Mouse (Mus musculus) thymus, postnatal 36 days (tissue): ENCODE results near the gene Nek8.
"Not testable (repeated sequence)": the region's sequence is repeated elsewhere in the genome, so short reads cannot be mapped to it uniquely, and the experiment has no call there.

ENCODE experiments used
- DNase-seq, 2 experiments: peaks; one replicate each; pipeline ENCODE4 v3.0.0; 2022; ENCODE audit warnings: mixed read lengths in 2 of 2

The Nek8 gene

DNA sequence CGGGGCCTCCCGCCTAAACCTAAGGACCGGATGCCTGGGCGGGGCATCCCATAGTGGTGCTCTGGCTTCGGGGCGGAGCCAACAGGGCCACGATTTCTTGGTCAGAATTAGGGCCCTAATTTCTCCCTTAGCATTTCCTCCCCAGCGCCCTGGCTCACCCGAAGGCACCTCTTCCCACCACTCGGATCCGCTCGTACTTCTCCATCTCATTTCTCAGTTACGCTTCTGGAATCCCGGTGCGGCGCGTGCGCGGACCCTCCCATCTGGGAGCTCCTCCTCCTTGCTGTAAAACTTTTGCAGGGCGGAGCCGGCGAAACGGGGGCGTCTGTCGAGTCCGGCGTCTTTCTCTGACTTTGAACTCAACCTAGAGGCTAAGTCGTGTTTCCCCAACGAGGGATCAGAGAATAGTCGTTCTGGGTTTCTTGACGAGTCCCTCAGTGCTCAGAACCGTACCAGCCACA lies at the start of gene Nek8, which contains the start of gene Tlcd1:
TSS of gene Nek8 (minus strand) at position 274 of the 461 bp plus-strand sequence.
TSS of gene Tlcd1 (plus strand) at position 310 of the 461 bp plus-strand sequence.
- peak; percentile 95 to 96 for DNase-seq

- no peak for DNase-seq
Measured at GRCm38 (mm10) chr11:78223586-78223985, 47.1 kb upstream of the Nek8 start.

GRCm38 (mm10) chr11:78215709-78216317 lies 39.3 kb upstream of the Nek8 start:
- peak; percentile 35 to 41 for DNase-seq

GRCm38 (mm10) chr11:78213086-78213817 lies 36.8 kb upstream of the Nek8 start:
- DNase-seq = peak in 1 of 2 experiments; percentile 9

DNA sequence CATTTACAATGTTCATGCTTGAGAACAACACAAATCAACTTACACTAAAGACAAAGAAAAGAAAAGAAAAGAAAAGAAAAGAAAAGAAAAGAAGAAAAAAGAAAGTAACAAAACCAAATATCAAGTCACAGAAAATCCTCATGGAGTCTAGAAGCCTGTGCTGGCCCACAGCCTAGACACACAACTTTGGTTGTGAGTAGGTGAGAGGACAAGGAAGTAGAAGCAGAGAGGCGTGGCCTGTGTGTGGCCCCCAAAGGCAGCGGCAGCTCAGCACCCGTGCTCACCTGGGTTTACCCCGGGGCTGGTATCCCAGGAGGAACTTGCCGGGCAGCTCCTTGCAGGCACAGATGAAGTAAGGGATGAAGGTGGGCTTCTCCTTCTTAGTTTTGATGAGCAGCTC lies 35.0 kb upstream of the Nek8 start:
- DNase-seq = no peak

- no peak for DNase-seq
Measured at GRCm38 (mm10) chr11:78210615-78211014, 34.1 kb upstream of the Nek8 start.

- no peak for DNase-seq
Measured at GRCm38 (mm10) chr11:78209886-78210285, 33.4 kb upstream of the Nek8 start.

GRCm38 (mm10) chr11:78207190-78207589 lies 30.7 kb upstream of the Nek8 start:
- DNase-seq = no peak

- DNase-seq = no peak
Measured at GRCm38 (mm10) chr11:78205361-78206206, 29.1 kb upstream of the Nek8 start.

DNA sequence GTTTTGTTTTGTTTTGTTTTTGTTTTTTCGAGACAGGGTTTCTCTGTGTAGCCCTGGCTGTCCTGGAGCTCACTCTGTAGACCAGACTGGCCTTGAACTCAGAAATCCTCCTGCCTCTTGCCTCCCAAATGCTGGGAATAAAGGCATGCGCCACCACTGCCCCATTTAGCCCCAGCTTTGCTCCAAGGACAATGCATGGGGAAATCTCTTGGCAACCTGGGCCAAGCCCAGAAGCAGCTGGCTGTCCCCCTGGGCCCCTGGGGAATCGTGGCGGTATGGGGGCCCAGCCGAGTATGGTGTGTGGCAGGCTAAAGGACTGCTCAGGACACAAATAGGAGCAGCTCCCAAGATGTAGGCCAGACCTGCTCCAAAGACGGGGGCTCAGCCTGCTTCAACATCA lies 27.8 kb upstream of the Nek8 start:
- no peak for DNase-seq

DNA sequence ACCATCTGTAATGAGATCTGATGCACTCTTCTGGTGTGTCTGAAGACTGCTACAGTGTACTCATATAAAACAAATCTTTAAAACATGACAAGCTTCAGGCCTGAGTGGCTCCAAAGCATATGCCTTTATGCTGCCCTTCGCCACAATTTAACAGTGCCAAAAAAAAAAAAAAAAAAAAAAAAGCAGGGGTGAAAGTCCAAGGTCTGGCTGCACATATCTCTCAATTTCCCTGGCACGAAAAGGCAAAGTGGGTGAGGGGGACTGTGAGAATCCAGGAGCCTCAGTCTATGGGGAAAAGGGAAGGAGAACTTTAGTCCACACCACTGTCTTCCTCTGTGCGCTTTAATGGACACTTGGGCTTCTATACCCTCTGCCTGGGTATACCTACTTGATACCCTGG lies 25.9 kb upstream of the Nek8 start:
- no peak for DNase-seq

DNA sequence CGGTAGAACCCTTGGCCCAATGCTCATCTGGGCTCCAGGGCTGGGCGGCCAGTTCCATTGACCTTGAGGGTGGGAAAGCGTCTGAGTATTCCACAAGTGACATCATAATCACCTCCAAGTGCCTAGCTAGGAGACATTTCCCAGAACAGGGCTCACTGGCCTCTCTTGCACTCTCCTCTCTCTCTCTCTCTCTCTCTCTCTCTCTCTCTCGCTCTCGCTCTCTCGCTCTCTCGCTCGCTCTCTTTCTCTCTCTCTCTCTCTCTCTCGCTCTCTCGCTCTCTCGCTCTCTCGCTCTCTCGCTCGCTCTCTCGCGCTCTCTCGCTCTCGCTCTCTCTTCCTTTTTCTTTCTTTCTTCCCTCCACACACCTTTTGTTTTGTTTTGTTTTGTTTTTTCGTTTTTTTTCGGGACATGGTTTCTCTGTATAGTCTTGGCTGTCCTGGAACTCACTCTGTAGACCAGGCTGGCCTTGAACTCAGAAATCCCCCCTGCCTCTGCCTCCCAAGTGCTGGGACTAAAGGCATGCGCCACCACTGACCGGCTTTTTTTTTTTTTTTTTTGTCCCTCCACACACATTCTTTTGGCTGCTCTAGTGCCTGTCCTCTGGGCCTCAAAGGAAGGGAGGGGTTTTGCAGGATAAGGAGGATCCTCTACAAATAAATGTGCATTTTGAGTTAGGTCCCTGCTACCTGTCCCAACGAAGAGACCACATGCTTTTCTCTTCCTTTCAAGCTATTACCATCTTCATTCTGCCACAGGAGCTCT lies 18.8 kb upstream of the Nek8 start:
- DNase-seq = no peak

DNA sequence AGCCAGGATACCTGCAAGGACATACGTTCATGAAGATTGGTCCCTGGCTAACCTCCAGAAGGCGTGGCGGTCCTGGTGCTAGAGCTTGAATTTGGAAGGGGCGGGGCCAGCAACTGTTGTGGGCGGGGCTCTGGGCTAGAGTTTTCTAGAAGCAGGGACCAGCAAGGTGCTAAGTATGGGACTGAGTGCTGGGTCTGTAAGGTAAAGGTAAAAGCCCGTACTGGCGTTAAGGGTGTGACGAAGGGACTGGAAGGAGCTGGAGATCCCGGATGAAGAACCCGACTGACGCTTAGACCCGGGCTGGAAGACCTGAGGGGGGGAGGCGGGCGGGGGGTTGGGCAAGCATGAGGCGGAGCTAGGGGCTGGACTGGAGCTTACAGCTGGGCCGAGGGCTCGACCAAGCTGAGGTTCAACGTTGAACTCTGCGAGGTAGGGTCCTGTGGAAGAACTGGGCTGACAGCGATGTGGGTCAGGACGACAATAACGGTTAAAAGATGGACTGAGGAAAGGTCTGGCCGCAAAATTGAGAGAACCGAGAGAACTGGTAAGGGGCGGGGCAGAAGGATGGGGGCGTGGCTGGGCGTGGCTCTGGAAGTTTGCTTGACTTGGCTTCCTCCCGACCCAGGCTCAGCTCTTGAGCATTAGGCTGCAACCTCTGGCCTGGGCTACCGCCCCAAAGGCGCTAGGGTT lies 18.1 kb upstream of the Nek8 start:
- peak; percentile 61 to 68 for DNase-seq

- no peak for DNase-seq
Measured at GRCm38 (mm10) chr11:78193113-78193512, 16.6 kb upstream of the Nek8 start, which contains the start of gene Proca1. Proca1 (plus strand) TSS chr11:78193392.

GRCm38 (mm10) chr11:78190041-78190440 lies 13.6 kb upstream of the Nek8 start:
- no peak for DNase-seq

DNA sequence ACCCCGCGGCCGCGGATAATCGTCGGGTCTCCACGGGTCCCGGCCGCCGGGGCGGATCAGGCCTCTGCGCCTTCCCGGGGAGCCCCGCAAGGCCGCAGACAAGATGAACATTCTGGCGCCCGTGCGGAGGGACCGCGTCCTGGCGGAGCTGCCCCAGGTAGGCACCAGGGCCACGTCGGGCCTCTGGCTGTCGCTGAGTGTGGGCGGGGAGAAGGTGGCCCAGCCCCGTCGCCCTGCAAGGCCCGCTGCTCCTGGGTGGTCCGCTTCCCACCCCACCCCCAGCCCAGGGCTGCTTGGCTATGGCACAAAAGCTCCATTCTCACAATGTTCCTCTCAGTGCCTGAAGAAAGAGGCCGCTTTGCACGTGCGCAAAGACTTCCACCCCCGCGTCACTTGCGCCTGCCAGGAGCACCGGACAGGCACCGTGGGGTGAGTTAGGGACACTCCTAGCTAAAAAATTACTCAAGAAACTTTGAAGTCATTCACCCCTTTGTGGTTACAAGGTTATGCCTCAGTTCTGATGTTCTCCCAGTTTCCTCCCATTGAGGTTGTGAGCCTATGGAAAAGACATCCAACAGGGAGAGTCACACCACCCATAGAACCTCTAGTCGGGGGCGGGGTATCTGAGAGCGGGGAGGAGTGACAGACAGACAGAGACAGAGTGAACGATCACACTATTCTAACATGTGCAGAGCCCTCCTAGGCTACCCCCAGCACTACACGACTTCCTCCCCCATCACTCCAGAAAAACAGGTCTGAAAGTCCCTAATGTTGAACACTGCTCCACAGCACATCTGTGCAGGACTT lies 13.0 kb upstream of the Nek8 start:
- no peak for DNase-seq

- no peak for DNase-seq
Measured at GRCm38 (mm10) chr11:78188331-78189233, 12.1 kb upstream of the Nek8 start, which contains the start of gene Rab34. Rab34 (plus strand) TSS chr11:78188430.

DNA sequence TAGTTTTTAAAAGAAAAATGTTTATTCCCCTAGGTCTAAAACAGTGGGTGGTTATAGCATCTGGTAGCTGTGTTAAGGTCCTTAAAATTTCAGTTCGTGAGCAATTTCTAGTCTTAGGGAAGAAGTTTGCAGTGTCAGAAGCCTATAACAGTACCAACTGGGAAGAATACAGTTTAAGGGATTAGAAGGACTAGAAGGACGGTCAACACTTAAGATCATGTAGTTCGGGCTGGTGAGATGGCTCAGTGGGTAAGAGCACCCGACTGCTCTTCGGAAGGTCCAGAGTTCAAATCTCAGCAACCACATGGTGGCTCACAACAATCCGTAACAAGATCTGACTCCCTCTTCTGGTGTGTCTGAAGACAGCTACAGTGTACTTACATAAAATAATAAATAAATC lies 8.2 kb upstream of the Nek8 start:
- not testable (repeated sequence) for DNase-seq

GRCm38 (mm10) chr11:78183884-78184514 lies 7.5 kb upstream of the Nek8 start:
- DNase-seq = no peak
